Mouse (Mus musculus) cerebellum, adult 2 months (tissue): ENCODE measurements at regions not wholly inside any gene's neighbourhood (a gene's known extent, or its start where the extent isn't known, plus 50 kb on each side); places are given as distances from the start of the nearest gene placed in this dataset.

Experiments
- CTCF ChIP-seq: fragments of 200-500 bp; IDR thresholded peaks from 2 replicates; pipeline ENCODE4 v1.5.1; 2011; ENCODE audit warnings: low read depth, mild to moderate bottlenecking, control low read depth, low read length, moderate library complexity, borderline replicate concordance; ENCODE audit not compliant: insufficient read depth
- POLR2A ChIP-seq: fragments of 200-500 bp; IDR thresholded peaks from 2 replicates; pipeline ENCODE4 v1.6.1; 2011; ENCODE audit warnings: low read length, control low read depth, borderline replicate concordance; ENCODE audit not compliant: insufficient read depth

DNA sequence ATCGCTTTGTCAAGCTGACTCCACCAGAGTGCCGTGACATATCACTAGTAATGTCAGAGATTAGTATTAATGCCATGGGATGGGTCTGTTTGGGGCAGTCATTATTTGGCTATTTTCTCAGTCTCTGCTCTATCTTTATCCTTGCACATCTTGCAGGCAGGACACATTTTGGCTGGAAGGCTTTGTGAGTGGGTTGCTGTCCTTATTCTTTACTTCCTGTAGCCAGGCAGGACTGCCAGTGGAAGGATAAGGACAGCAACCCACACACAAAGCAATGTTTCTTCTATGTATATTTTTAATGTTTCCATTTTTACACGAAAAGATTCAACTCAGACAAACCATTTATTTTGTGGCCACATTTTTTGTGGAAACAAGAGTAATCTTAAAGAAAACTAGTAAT, 397.4 kb upstream of the A730009L09Rik start:
- no peak for TF ChIP-seq CTCF
- no peak for TF ChIP-seq POLR2A
